Comparison of ENCODE assay signal across 18 mouse cellular contexts in the genomic region with DNA sequence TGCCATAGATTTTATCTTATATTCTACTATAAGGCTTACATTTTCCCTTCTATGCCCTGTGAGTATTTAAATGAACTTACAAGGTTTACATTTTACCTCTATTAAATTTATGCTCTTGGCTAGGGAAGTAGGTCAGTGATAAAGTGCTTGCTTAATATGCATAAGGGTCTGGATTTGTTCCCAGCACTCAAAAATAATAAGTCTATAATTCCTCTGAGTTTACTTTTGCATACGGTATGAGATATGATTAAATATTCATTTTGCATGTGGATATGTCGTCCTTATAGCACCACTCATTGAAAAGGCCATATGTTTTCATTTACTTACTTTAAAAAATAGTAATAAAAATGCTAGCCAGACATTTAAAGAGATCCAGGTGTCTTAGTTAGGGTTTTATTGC.
"Had no signal": no experiment of that assay in that cellular context is flagged by ENCODE, and none has a peak within 500 bp of the region (broad histone marks: within the 10 kb centered on the region; RNA-seq: fewer than 3 reads in every experiment).

No protein-coding gene starts in this region.

- H3K4me2 ChIP-seq: lung, embryonic 14.5 days; midbrain, embryonic 12.5 days; neural tube, embryonic 12.5 days had no signal

- H3K9me3 ChIP-seq: midbrain, embryonic 10.5 days; midbrain, embryonic 12.5 days; neural tube, embryonic 12.5 days had no signal

- H3K9ac ChIP-seq: liver, embryonic 14.5 days; lung, embryonic 14.5 days; midbrain, embryonic 12.5 days; neural tube, embryonic 12.5 days had no signal

- DNase-seq: lung, adult 18-20 months; lung, embryonic 14.5 days; lung, postnatal 10 days; lung, postnatal 4 days; midbrain, embryonic 14.5 days; retina, postnatal 1 day; right cerebral cortex, adult 18-20 months; right cerebral cortex, postnatal 25 days; right cerebral cortex, postnatal 4 days; spleen, adult 18-20 months; thymus, adult 18-20 months; thymus, postnatal 14 days; thymus, postnatal 36 days had no signal

- H3K4me1 ChIP-seq: midbrain, embryonic 10.5 days; midbrain, embryonic 12.5 days; neural tube, embryonic 12.5 days had no signal

- H3K36me3 ChIP-seq: midbrain, embryonic 10.5 days; midbrain, embryonic 12.5 days; neural tube, embryonic 12.5 days had no signal

- H3K27ac ChIP-seq: liver, embryonic 14.5 days; midbrain, embryonic 10.5 days; midbrain, embryonic 12.5 days; neural tube, embryonic 12.5 days had no signal

- H3K27me3 ChIP-seq: midbrain, embryonic 12.5 days; neural tube, embryonic 12.5 days had no signal

- H3K4me3 ChIP-seq: midbrain, embryonic 10.5 days; midbrain, embryonic 12.5 days; myocyte; neural tube, embryonic 12.5 days had no signal
